Mouse (Mus musculus) ES-Bruce4 (cell line): ENCODE measurements at regions not wholly inside any gene's neighbourhood (a gene's known extent, or its start where the extent isn't known, plus 50 kb on each side); places are given as distances from the start of the nearest gene placed in this dataset.

ENCODE experiments used
- CTCF ChIP-seq: IDR thresholded peaks from one replicate; pipeline ENCODE4 v1.8.1; 2011; ENCODE audit warnings: low read depth, low read length
- EP300 ChIP-seq: IDR thresholded peaks from 2 replicates; pipeline ENCODE4 v1.6.1; 2011; ENCODE audit warnings: low read depth, low read length; ENCODE audit not compliant: insufficient read depth
- POLR2A ChIP-seq: IDR thresholded peaks from one replicate; pipeline ENCODE4 v1.8.1; 2011; ENCODE audit warnings: low read length; ENCODE audit not compliant: insufficient read depth

DNA sequence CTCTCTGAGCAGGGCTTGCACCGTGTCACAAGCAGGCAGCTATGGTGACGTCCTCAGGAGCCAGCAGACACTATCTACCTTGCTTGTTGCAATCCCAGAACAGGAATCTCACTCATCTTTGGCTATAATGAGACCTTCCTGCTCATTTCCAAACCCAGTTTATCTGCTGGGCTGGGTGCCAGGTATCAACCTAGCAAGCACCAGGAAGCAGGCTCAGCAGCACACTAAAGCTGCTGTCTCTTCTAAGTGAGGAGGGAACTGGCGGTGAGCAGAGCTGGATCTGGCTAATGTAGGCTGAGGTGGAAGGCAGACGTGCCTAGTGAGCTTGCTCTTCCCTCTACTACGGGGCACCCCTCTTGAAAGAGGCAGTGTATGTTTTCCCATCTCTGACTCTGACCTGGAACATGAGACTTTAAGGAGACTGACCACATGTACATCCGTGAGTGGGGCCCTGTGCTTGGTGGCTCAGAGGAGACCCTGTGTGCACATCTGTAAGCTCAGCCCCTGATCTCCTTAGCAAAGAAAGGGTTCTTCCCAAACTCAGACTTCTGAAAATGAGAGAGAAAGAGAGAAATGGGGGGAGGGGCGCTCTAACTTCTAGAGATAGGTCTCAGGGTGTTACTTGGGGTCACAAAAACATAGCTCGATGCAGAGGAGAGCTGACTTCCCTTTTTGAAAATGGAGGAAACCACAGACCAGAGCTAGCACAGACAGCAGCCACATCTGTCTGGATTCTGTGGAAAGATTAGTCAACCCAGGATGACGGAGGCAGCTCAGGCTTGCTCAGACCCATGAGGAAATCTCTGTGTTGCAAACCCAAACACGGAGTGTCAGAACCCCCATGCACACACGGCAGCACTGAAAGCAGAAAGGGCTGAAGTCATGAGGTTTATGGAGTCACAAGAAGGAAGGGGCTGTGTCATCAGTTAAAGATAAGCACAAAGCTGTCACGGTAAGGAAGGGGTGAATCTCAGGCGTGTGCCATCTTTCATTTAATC is 77.3 kb upstream of the Glrp1 start:
- TF ChIP-seq POLR2A = no peak
- no peak for TF ChIP-seq CTCF
- TF ChIP-seq EP300 = no peak
